Mouse (Mus musculus) limb, embryonic 14.5 days (tissue): ENCODE data around the gene BC004004. TPM values are rescaled to one million over a fixed set of nuclear protein-coding genes. Genes with fewer than 3 reads are reported as not detected.

Source experiments
- ATAC-seq: fragments of 200-750 bp; cut with Nextera tagmentation; 2 replicates; pipeline ENCODE4 v1.8.0; 2017; ENCODE audit warnings: low read depth, moderate number of reproducible peaks, moderate TSS enrichment; ENCODE audit not compliant: low FRiP score
- DNase-seq: peaks from one replicate; pipeline ENCODE4 v3.0.0-alpha.2; 2015; ENCODE audit warnings: low spot score
- H3K27ac ChIP-seq: fragments of 300-500 bp; sonication (generic); replicated peaks from 2 replicates; pipeline ENCODE4 v1.5.1; 2014; ENCODE audit warnings: low read depth, mild to moderate bottlenecking, low read length, moderate library complexity, mixed read lengths
- H3K27me3 ChIP-seq: fragments of 300-500 bp; sonication (generic); 2 replicates; pipeline ENCODE4 v1.6.1; 2014; ENCODE audit warnings: low read length, mixed read lengths; ENCODE audit not compliant: control insufficient read depth, insufficient read depth
- H3K36me3 ChIP-seq: fragments of 300-500 bp; sonication (generic); 2 replicates; pipeline ENCODE4 v1.6.1; 2014; ENCODE audit warnings: mild to moderate bottlenecking, low read length, moderate library complexity, mixed read lengths; ENCODE audit not compliant: control insufficient read depth, insufficient read depth
- H3K4me1 ChIP-seq: fragments of 300-500 bp; sonication (generic); 2 replicates; pipeline ENCODE4 v1.6.1; 2014; ENCODE audit warnings: antibody characterized with exemption, low read length, mixed read lengths; ENCODE audit not compliant: control insufficient read depth, insufficient read depth
- H3K4me2 ChIP-seq: fragments of 300-500 bp; sonication (generic); replicated peaks from 2 replicates; pipeline ENCODE4 v1.6.1; 2014; ENCODE audit warnings: low read depth, mild to moderate bottlenecking, low read length, moderate library complexity; ENCODE audit not compliant: severe bottlenecking
- H3K4me3 ChIP-seq: fragments of 300-500 bp; sonication (generic); replicated peaks from 2 replicates; pipeline ENCODE4 v1.5.1; 2014; ENCODE audit warnings: low read length
- H3K9ac ChIP-seq: fragments of 300-500 bp; sonication (generic); 2 replicates; pipeline ENCODE4 v1.6.1; 2014; ENCODE audit warnings: mild to moderate bottlenecking, low read depth, low read length, moderate library complexity; ENCODE audit not compliant: severe bottlenecking
- H3K9me3 ChIP-seq: fragments of 300-500 bp; sonication (generic); 2 replicates; pipeline ENCODE4 v1.6.1; 2016; ENCODE audit warnings: low read length; ENCODE audit not compliant: control insufficient read depth
- POLR2A ChIP-seq: fragments of 200-500 bp; IDR thresholded peaks from 2 replicates; pipeline ENCODE4 v1.8.0; 2012; ENCODE audit warnings: inconsistent platforms, mild to moderate bottlenecking, moderate library complexity, borderline replicate concordance; ENCODE audit not compliant: insufficient read depth, insufficient read length; ENCODE audit errors: extremely low read depth
- WGBS: fragments of 180-500 bp; shearing (Covaris S2); extraction: QIAGEN DNeasy Blood & Tissue Kit; methylation state at CpG from one replicate; pipeline ENCODE4 v1.1.7; 2014; 5-methylcytosine and 5-hydroxymethylcytosine counted together
- polyA plus RNA-seq, 2 experiments: library from polyadenylated mRNA; depleted of rRNA in 1 of 2; stranded (reverse) in 1 of 2; unstranded in 1 of 2; fragments of >200 nt; fragmentation: Nextera tagmentation in 1 of 2; extraction: Ambion mirVana in 1 of 2; gene quantifications; 2 replicates each; pipeline versions ENCODE4 v1.2.1 to v1.2.3; 2012 to 2014

The BC004004 gene
- polyA plus RNA-seq, 2 experiments: 58.7 to 85.3 TPM

DNA sequence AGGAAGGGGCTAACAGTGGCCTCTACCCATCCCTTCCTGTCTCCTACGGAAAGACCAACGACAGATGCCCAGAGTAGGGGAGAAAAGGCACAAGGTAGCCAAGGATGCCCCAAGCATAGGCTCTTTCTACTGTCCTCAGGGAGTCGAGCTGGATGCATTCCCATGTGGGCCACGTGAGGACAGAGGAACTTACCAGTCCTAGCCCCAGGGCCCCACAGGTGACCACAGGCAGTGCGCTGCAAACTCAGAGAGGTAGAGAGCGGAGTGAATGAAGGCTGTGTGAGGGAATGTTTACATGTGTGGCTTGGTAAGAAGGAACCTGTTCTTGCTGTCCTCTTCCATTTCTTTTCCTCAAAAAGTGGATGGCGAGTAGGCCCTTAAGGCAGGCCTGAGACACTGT is 37.3 kb downstream of the BC004004 start:
- TF ChIP-seq POLR2A: no peak
- ATAC-seq: no peak
- H3K4me3 ChIP-seq: no peak overlapping the region
- H3K4me2 ChIP-seq: no peak overlapping the region
- WGBS: 55% methylated on average over 7 of the region's 7 CpGs
- no peak for DNase-seq
- no peaks in the 10 kb centered on the region for H3K27me3 ChIP-seq
- H3K9me3 ChIP-seq: no peaks in the 10 kb centered on the region
- H3K9ac ChIP-seq: no peak overlapping the region
- H3K4me1 ChIP-seq: peaks cover 37% of the 10 kb centered on the region
- peaks cover 6% of the 10 kb centered on the region; the same call in 1 of the 2 replicates for H3K36me3 ChIP-seq
- no peak overlapping the region for H3K27ac ChIP-seq

DNA sequence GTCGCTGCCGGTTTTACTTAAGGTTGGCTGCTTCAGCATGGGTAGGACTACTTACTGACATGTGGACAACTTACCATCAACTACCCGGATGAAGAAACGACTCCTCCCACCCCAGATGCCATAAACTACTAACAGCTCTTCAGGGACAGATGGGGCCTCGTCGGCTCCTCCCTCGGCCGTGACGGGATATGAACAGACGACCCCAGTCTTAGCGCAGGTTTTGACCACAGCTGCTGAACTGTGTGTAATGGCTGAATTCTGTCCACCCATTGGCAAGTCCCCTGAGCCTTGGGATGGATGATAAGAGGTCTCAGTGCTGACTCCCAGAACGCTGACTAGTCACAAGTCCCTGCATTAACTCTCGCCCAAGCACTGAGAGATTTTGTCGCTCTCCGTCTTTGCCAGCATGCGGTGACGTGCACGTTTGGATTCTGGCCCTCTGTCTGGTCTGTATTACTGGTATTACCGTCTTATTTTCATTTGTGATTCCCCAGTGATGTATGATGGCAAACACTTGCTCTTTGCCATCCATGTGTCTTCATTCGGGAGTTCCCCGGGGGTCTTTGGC is 41.6 kb downstream of the BC004004 start:
- no peak overlapping the region for H3K4me2 ChIP-seq
- ATAC-seq: no peak
- H3K36me3 ChIP-seq: no peaks in the 10 kb centered on the region
- peaks cover 18% of the 10 kb centered on the region for H3K4me1 ChIP-seq
- H3K4me3 ChIP-seq: no peak overlapping the region
- no peak for TF ChIP-seq POLR2A
- no peak overlapping the region for H3K9ac ChIP-seq
- H3K9me3 ChIP-seq: no peaks in the 10 kb centered on the region
- H3K27ac ChIP-seq: 0 out of 2 replicates have a peak overlapping the region, but pooled peaks have one; percentile 4
- H3K27me3 ChIP-seq: no peaks in the 10 kb centered on the region
- WGBS: 60% methylated on average over 21 of the region's 21 CpGs
- peak; percentile 40 for DNase-seq

DNA sequence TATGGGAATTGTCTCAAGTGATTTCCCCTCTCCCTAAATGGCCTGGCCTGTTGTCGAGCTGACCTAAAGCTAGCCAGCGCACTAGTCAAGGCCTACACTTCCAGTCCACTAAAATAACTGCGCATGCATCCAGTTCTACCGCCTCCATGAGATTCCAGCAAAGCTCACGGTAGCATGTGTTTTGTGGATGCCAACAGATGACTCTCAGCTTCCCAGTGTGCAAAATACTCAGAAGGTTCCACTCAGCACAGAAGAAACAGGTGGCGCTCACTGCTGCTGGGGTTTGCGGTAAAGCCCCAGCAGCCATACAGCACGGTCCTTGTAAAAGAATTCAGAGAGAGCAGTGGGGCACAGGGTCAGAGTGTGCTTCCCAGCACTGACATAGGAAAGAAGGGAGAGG is 43.0 kb downstream of the BC004004 start:
- Histone ChIP-seq H3K4me2 (no peak overlapping the region), H3K36me3 (no peaks in the 10 kb centered on the region), H3K4me1 (peaks cover 13% of the 10 kb centered on the region), H3K27ac (no peak overlapping the region), H3K27me3 (no peaks in the 10 kb centered on the region), H3K4me3 (no peak overlapping the region), H3K9me3 (no peaks in the 10 kb centered on the region), H3K9ac (no peak overlapping the region)
- 75% methylated on average over 8 of the region's 8 CpGs for WGBS
- no peak for ATAC-seq
- no peak for TF ChIP-seq POLR2A
- no peak for DNase-seq

DNA sequence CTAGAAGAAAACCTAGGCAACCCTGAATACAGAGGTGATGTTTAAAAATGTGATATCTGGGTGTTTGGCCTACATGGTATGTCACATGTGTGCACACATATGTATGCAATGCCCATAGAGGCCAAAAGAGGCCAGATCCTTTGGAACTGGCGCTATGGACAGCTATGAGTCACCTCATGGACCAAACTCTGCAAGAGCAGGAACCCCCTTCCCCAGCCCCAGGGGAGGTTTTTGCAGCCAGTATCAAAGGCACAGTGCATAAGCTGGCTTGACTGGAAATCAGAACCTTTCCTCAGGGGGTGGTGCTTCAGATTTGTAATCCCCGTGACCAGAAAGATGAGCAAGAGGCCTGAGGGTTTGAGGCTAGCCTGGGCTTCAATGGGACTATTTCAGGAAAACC is 43.5 kb downstream of the BC004004 start:
- WGBS: 80% methylated on average over 2 of the region's 2 CpGs
- Histone ChIP-seq H3K27ac (no peak overlapping the region), H3K4me2 (no peak overlapping the region), H3K27me3 (no peaks in the 10 kb centered on the region), H3K36me3 (no peaks in the 10 kb centered on the region), H3K9me3 (no peaks in the 10 kb centered on the region), H3K9ac (no peak overlapping the region), H3K4me1 (peaks cover 8% of the 10 kb centered on the region), H3K4me3 (no peak overlapping the region)
- no peak for DNase-seq
- no peak for ATAC-seq
- no peak for TF ChIP-seq POLR2A

DNA sequence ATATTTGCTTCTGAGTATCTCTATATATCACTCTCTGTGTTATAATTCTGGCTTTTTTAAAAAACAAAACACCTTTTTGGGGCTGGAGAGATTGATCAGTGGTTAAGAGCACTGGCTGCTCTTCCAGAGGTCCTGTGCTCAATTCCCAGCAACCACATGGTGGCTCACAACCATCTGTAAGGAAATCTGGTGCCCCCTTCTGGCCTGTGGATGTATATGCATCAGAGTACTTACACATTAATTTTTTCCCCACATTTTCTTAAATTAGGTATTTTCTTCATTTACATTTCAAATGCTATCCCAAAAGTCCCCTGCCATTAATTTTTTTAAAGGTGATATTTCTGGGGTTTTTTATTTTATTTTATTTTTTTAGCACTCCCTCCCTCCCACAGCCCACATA is 44.7 kb downstream of the BC004004 start:
- Histone ChIP-seq H3K36me3 (no peaks in the 10 kb centered on the region), H3K27ac (no peak overlapping the region), H3K4me2 (no peak overlapping the region), H3K9me3 (no peaks in the 10 kb centered on the region), H3K27me3 (no peaks in the 10 kb centered on the region), H3K9ac (no peak overlapping the region), H3K4me3 (no peak overlapping the region), H3K4me1 (0 out of 2 replicates have a peak, but pooled peaks cover 7% of the 10 kb centered on the region)
- TF ChIP-seq POLR2A: no peak
- ATAC-seq: no peak
- no peak for DNase-seq
